Mouse (Mus musculus): ENCODE measurements around the gene Tbc1d4.

Gene Tbc1d4

GRCm38 (mm10) chr14:101417679-101418078 is 191.3 kb downstream of the Tbc1d4 start:
- no peak for DNase-seq (ENCODE audit: low spot score)
